In genomic region chr6:82853076-82853475, GRCm38 (mm10) we compare ENCODE assay signal across 17 mouse cellular contexts.
DNase-seq lines count a peak whose midpoint lies in the region.
"Had no signal": no experiment of that assay in that cellular context is flagged by ENCODE, and none has a peak within 500 bp of the region (broad histone marks: within the 10 kb centered on the region; RNA-seq: fewer than 3 reads in every experiment).

No protein-coding gene starts in this region.

- no peak overlapping the region for H3K4me3 ChIP-seq in brown adipose tissue, adult 24 weeks (ENCODE audit: insufficient read depth, low read depth, low read length)
- no peak overlapping the region for H3K4me3 ChIP-seq in embryonic facial prominence, embryonic 10.5 days
- H3K4me3 ChIP-seq: heart, embryonic 12.5 days; midbrain, embryonic 12.5 days; myocyte had no signal

- 0 out of 2 replicates have a peak overlapping the region, but pooled peaks have one; percentile 2 for H3K27ac ChIP-seq in brown adipose tissue, adult 24 weeks (replicated peaks; ENCODE audit: low read depth, low read length)
- H3K27ac ChIP-seq in embryonic facial prominence, embryonic 10.5 days (replicated peaks), result no peak overlapping the region
- H3K27ac ChIP-seq: midbrain, embryonic 12.5 days had no signal

- H3K27me3 ChIP-seq in embryonic facial prominence, embryonic 10.5 days (replicated peaks; ENCODE audit: low read depth, poor library complexity, severe bottlenecking), result no peaks in the 10 kb centered on the region
- H3K27me3 ChIP-seq: heart, embryonic 12.5 days; midbrain, embryonic 12.5 days had no signal

- 0 out of 2 replicates have a peak, but pooled peaks cover 2% of the 10 kb centered on the region for H3K9me3 ChIP-seq in embryonic facial prominence, embryonic 10.5 days
- H3K9me3 ChIP-seq: heart, embryonic 12.5 days; midbrain, embryonic 12.5 days had no signal

- WGBS in embryonic facial prominence, embryonic 10.5 days, result 88% methylated on average over 5 of the region's 5 CpGs

- H3K4me1 ChIP-seq in brown adipose tissue, adult 24 weeks (ENCODE audit: control insufficient read depth, insufficient read depth, insufficient read length, low read length), result peaks cover 6% of the 10 kb centered on the region
- no peaks in the 10 kb centered on the region for H3K4me1 ChIP-seq in embryonic facial prominence, embryonic 10.5 days
- H3K4me1 ChIP-seq: midbrain, embryonic 12.5 days had no signal

- H3K36me3 ChIP-seq in embryonic facial prominence, embryonic 10.5 days (replicated peaks), result no peaks in the 10 kb centered on the region
- H3K36me3 ChIP-seq: heart, embryonic 12.5 days; midbrain, embryonic 12.5 days had no signal

- peak; percentile 35 for DNase-seq in heart, adult 11 months
- DNase-seq in heart, postnatal 4 days, result no peak
- DNase-seq in right cerebral cortex, postnatal 25 days, result peak; percentile 11
- no peak for DNase-seq in right cerebral cortex, adult 18-20 months
- DNase-seq in layer of hippocampus, postnatal 36 days, result peak; percentile 35 to 40
- DNase-seq in adrenal gland, postnatal 10 days, result no peak
- no peak for DNase-seq in embryonic facial prominence, embryonic 10.5 days (ENCODE audit: low spot score)
- DNase-seq: adrenal gland, adult 8-10 months; kidney, adult 2 months; kidney, postnatal 36 days; lung, adult 18-20 months; lung, postnatal 36 days; thymus, adult 18-20 months had no signal

Comparison
In these comparisons a context has a peak if more than half of its experiments do, and no peak if none do; other contexts are left out.
1. DNase-seq: peak in heart, adult 11 months (single experiment), right cerebral cortex, postnatal 25 days (single experiment) and layer of hippocampus, postnatal 36 days (2 of 2); none in heart, postnatal 4 days (single experiment), right cerebral cortex, adult 18-20 months (single experiment), adrenal gland, postnatal 10 days (single experiment) and embryonic facial prominence, embryonic 10.5 days (single experiment).